Mouse (Mus musculus): ENCODE measurements at regions not wholly inside any gene's neighbourhood (a gene's known extent, or its start where the extent isn't known, plus 50 kb on each side); places are given as distances from the start of the nearest gene placed in this dataset.

- peak; percentile 68 for DNase-seq (ENCODE audit: low read depth)
These were observed 500.4 kb downstream of the Olfm4 start for GRCm38 (mm10) chr14:80484256-80484655.

- DNase-seq (ENCODE audit: low read depth) = no peak
These were observed 501.3 kb downstream of the Olfm4 start for GRCm38 (mm10) chr14:80485149-80485548.

GRCm38 (mm10) chr14:80486605-80487004 is 502.7 kb downstream of the Olfm4 start:
- no peak for DNase-seq (ENCODE audit: low read depth)

GRCm38 (mm10) chr14:80492043-80492900 is 508.4 kb downstream of the Olfm4 start:
- DNase-seq (ENCODE audit: low read depth) = no peak

- DNase-seq (ENCODE audit: low read depth) = no peak
These were observed 509.0 kb downstream of the Olfm4 start for GRCm38 (mm10) chr14:80492901-80493279.

GRCm38 (mm10) chr14:80504351-80504750 is 520.5 kb downstream of the Olfm4 start:
- no peak for DNase-seq (ENCODE audit: low read depth)

GRCm38 (mm10) chr14:80516626-80517025 is 532.7 kb downstream of the Olfm4 start:
- DNase-seq (ENCODE audit: low read depth) = no peak

GRCm38 (mm10) chr14:80521216-80521615 is 537.3 kb downstream of the Olfm4 start:
- DNase-seq (ENCODE audit: low read depth) = no peak

GRCm38 (mm10) chr14:80521631-80522030 is 537.8 kb downstream of the Olfm4 start:
- DNase-seq (ENCODE audit: low read depth) = no peak

GRCm38 (mm10) chr14:80522536-80522935 is 538.7 kb downstream of the Olfm4 start:
- DNase-seq (ENCODE audit: low read depth) = no peak

- DNase-seq (ENCODE audit: low read depth) = no peak
These were observed 544.6 kb downstream of the Olfm4 start for GRCm38 (mm10) chr14:80528419-80529028.

- no peak for DNase-seq (ENCODE audit: low read depth)
These were observed 552.3 kb downstream of the Olfm4 start for GRCm38 (mm10) chr14:80536044-80536745.

- DNase-seq (ENCODE audit: low read depth) = no peak
These were observed 576.1 kb downstream of the Olfm4 start for GRCm38 (mm10) chr14:80559950-80560349.

Data from 416B (cell line).